Comparison of ENCODE assay signal across 27 mouse cellular contexts in the genomic region with DNA sequence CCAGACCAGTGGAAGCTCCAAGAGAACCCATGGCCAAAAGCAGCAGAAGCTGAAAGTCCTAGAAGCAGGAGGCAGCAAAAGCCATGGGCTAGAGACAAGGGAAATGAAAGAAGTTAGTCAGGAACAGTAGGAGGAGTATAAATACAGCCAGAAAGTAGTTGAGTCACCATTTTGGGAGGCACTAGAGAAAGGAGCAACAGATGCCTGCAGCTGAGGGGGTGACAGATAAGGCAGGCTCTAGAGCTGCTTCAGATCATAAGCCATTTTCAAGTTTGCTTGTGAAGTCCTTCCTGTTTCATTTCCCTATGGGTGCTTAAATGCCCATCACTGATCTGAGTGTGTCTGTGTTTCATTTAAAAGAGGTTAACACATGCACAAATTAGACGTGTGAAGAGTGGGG. TPM values are rescaled to one million over a fixed set of nuclear protein-coding genes. Genes with fewer than 3 reads are reported as not detected.
DNase-seq lines count a peak whose midpoint lies in the region; ATAC-seq and TF ChIP-seq lines count a peak whose summit lies in the region.
"Had no signal": no experiment of that assay in that cellular context is flagged by ENCODE, and none has a peak within 500 bp of the region (broad histone marks: within the 10 kb centered on the region; RNA-seq: fewer than 3 reads in every experiment).

No protein-coding gene starts in this region.

- TF ChIP-seq RAD21 in MEL (IDR thresholded peaks at IDR 0.05; ENCODE audit: low read depth, low read length): no peak

- H3K27me3 ChIP-seq in MEL (ENCODE audit: control insufficient read depth in 1 of 2, insufficient read depth in 2 of 2, low read length in 2 of 2): no peaks in the 10 kb centered on the region
- peaks cover 23% of the 10 kb centered on the region; the same call in 1 of the 2 replicates for H3K27me3 ChIP-seq in midbrain, postnatal 0 days (ENCODE audit: insufficient read depth, low read length)
- H3K27me3 ChIP-seq: heart, embryonic 12.5 days had no signal

- peak in 1 of 2 experiments; percentile 13 for DNase-seq in left cerebral cortex, adult 2 months (ENCODE audit: extremely low spot score in 1 of 2, low spot score in 2 of 2)
- DNase-seq in left cerebral cortex, postnatal 4 days: no peak
- DNase-seq in MEL (ENCODE audit: low read depth, low spot score): peak; percentile 81
- DNase-seq in telencephalon, adult 2 months (ENCODE audit: low read depth, low spot score): peak; percentile 33
- DNase-seq in midbrain, postnatal 0 days (ENCODE audit: low spot score): no peak
- DNase-seq in cerebellum, postnatal 36 days: no peak
- DNase-seq: adrenal gland, postnatal 25 days; cerebellum, adult 2 months; heart, adult 11 months; heart, postnatal 14 days; kidney, adult 2 months; kidney, postnatal 14 days; liver, embryonic 13.5 days; lung, embryonic 14.5 days; lung, postnatal 4 days; spleen, adult 18-20 months; thymus, adult 18-20 months; thymus, postnatal 4 days had no signal

- no peak for TF ChIP-seq CTCF in left cerebral cortex, adult 2 months (IDR thresholded peaks at IDR 0.05)
- TF ChIP-seq CTCF in MEL (IDR thresholded peaks at IDR 0.05 in 2 of 3, conservative IDR thresholded peaks at IDR 0.05 in 1 of 3; ENCODE audit: control insufficient read depth in 1 of 3, insufficient read depth in 1 of 3, low read depth in 2 of 3, low read length in 3 of 3, poor library complexity in 1 of 3, severe bottlenecking in 1 of 3): no peak
- no peak for TF ChIP-seq CTCF in midbrain, postnatal 0 days (IDR thresholded peaks at IDR 0.05)

- intact Hi-C loops in left cerebral cortex, adult 2 months (cut with DNase I): loop anchor here (2.0 to 5.0 kb wide), 2 partner anchors 65 to 79 kb away; no protein-coding TSS in a partner anchor
- intact Hi-C loops in left cerebral cortex, postnatal 4 days (cut with DNase I): no loop called here

- H3K4me3 ChIP-seq in left cerebral cortex, adult 2 months: no peak overlapping the region
- peak overlapping the region; percentile 6; a peak in 1 of 4 replicates for H3K4me3 ChIP-seq in MEL (ENCODE audit: control insufficient read depth in 1 of 2, insufficient read depth in 1 of 2, low read depth in 2 of 2, low read length in 2 of 2)
- no peak overlapping the region for H3K4me3 ChIP-seq in midbrain, postnatal 0 days (ENCODE audit: low read depth, low read length)
- H3K4me3 ChIP-seq: heart, embryonic 12.5 days; hindbrain, embryonic 13.5 days; limb, embryonic 13.5 days; liver, embryonic 13.5 days; midbrain, embryonic 13.5 days; myocyte had no signal

- peak; percentile 89 for ATAC-seq in granulocyte monocyte progenitor cell, adult 5-6 weeks (replicated peaks; ENCODE audit: poor library complexity, severe bottlenecking)
- no peak for ATAC-seq in midbrain, postnatal 0 days (ENCODE audit: low FRiP score)
- ATAC-seq: CD4-positive, CD25-positive, alpha-beta regulatory T cell, adult 4 months; forebrain, embryonic 14.5 days; inflammation-experienced regulatory T-cells, adult 6 months; midbrain, embryonic 13.5 days had no signal

- 55% methylated on average over 1 of the region's 1 CpGs for WGBS in midbrain, postnatal 0 days

- no peak for TF ChIP-seq POLR2A in MEL (IDR thresholded peaks at IDR 0.05; ENCODE audit: control insufficient read depth in 1 of 2, insufficient read depth in 1 of 2, low read depth in 1 of 2, low read length in 2 of 2, poor library complexity in 1 of 2)

- peaks cover 5 to 6% of the 10 kb centered on the region in 2 experiments; a peak in 3 of 4 replicates for H3K36me3 ChIP-seq in MEL (ENCODE audit: control insufficient read depth in 1 of 2, insufficient read depth in 2 of 2, low read length in 2 of 2)
- no peaks in the 10 kb centered on the region for H3K36me3 ChIP-seq in midbrain, postnatal 0 days (ENCODE audit: insufficient read depth, low read length)
- H3K36me3 ChIP-seq: hindbrain, embryonic 13.5 days; limb, embryonic 13.5 days; midbrain, embryonic 13.5 days had no signal

- no peak overlapping the region for H3K4me2 ChIP-seq in midbrain, postnatal 0 days (ENCODE audit: low read depth, low read length, poor library complexity, severe bottlenecking)
- H3K4me2 ChIP-seq: heart, embryonic 12.5 days; hindbrain, embryonic 13.5 days; limb, embryonic 13.5 days; liver, embryonic 13.5 days; lung, embryonic 14.5 days; midbrain, embryonic 13.5 days had no signal

- no peaks in the 10 kb centered on the region for H3K79me2 ChIP-seq in MEL (ENCODE audit: control insufficient read depth, insufficient read depth, low read length, poor library complexity)

- H3K4me1 ChIP-seq in MEL (ENCODE audit: control insufficient read depth in 1 of 2, insufficient read depth in 2 of 2, low read length in 2 of 2): peaks cover 2 to 10% of the 10 kb centered on the region in 2 experiments; a peak in 3 of 4 replicates
- H3K4me1 ChIP-seq in midbrain, postnatal 0 days (ENCODE audit: insufficient read depth, low read length): no peaks in the 10 kb centered on the region
- H3K4me1 ChIP-seq: heart, embryonic 12.5 days; hindbrain, embryonic 13.5 days; limb, embryonic 13.5 days; liver, embryonic 13.5 days; midbrain, embryonic 13.5 days had no signal

- H3K9me3 ChIP-seq in MEL (replicated peaks; ENCODE audit: insufficient read depth, low read length): no peaks in the 10 kb centered on the region
- no peaks in the 10 kb centered on the region for H3K9me3 ChIP-seq in midbrain, postnatal 0 days (ENCODE audit: low read length)
- H3K9me3 ChIP-seq: heart, embryonic 12.5 days; hindbrain, embryonic 13.5 days; limb, embryonic 13.5 days; liver, embryonic 13.5 days; midbrain, embryonic 13.5 days had no signal

- H3K27ac ChIP-seq in left cerebral cortex, adult 2 months: peak overlapping the region; percentile 34; the same call in 1 of the 2 replicates
- peak overlapping the region; percentile 70 for H3K27ac ChIP-seq in MEL (ENCODE audit: control insufficient read depth, low read depth, low read length)
- H3K27ac ChIP-seq in midbrain, postnatal 0 days (ENCODE audit: low read depth, low read length): no peak overlapping the region
- H3K27ac ChIP-seq: hindbrain, embryonic 13.5 days; limb, embryonic 13.5 days; liver, embryonic 13.5 days; midbrain, embryonic 13.5 days had no signal

- peak; percentile 35; a peak in 2 of 4 replicates for TF ChIP-seq EP300 in MEL (IDR thresholded peaks at IDR 0.05; ENCODE audit: low read depth in 1 of 2, low read length in 2 of 2)

- peak overlapping the region; percentile 46; the same call in 1 of the 2 replicates for H3K9ac ChIP-seq in MEL (ENCODE audit: control insufficient read depth, low read depth, low read length, poor library complexity, severe bottlenecking)
- no peak overlapping the region for H3K9ac ChIP-seq in midbrain, postnatal 0 days (replicated peaks; ENCODE audit: low read length, poor library complexity, severe bottlenecking)
- H3K9ac ChIP-seq: heart, embryonic 12.5 days; hindbrain, embryonic 13.5 days; limb, embryonic 13.5 days; liver, embryonic 13.5 days; lung, embryonic 14.5 days; midbrain, embryonic 13.5 days had no signal

TF ChIP-seq in MEL, 35 proteins besides CTCF, POLR2A, EP300 and RAD21 (continues in another document):
- TF ChIP-seq TBP (IDR thresholded peaks at IDR 0.05; ENCODE audit: low read depth, low read length) (no peak), GATA1 (IDR thresholded peaks at IDR 0.05; ENCODE audit: low read depth, low read length) (peak; percentile 73), ELF1 (IDR thresholded peaks at IDR 0.05; ENCODE audit: low read depth, low read length) (peak; percentile 22; the same call in 1 of the 2 replicates), KAT2A (conservative IDR thresholded peaks at IDR 0.05; ENCODE audit: low read depth, low read length) (no peak), ZMIZ1 (IDR thresholded peaks at IDR 0.05; ENCODE audit: low read depth, low read length) (no peak), SMC3 (IDR thresholded peaks at IDR 0.05; ENCODE audit: low read depth, low read length) (no peak), USF1 (IDR thresholded peaks at IDR 0.05; ENCODE audit: low read depth, low read length) (no peak), MAZ (IDR thresholded peaks at IDR 0.05; ENCODE audit: low read depth, low read length) (no peak), JUND (IDR thresholded peaks at IDR 0.05; ENCODE audit: low read depth, low read length) (no peak), ZC3H11A (IDR thresholded peaks at IDR 0.05; ENCODE audit: low read depth, low read length) (no peak), UBTF (IDR thresholded peaks at IDR 0.05; ENCODE audit: borderline replicate concordance, insufficient read depth, low read depth, low read length) (no peak), POLR2AphosphoS5 (IDR thresholded peaks at IDR 0.05; ENCODE audit: borderline replicate concordance, low read depth, low read length) (no peak), NELFE (IDR thresholded peaks at IDR 0.05; ENCODE audit: low read depth, low read length) (no peak), HCFC1 (IDR thresholded peaks at IDR 0.05; ENCODE audit: low read depth, low read length) (no peak), USF2 (IDR thresholded peaks at IDR 0.05; ENCODE audit: borderline replicate concordance in 1 of 2, insufficient read depth in 1 of 2, low read depth in 1 of 2, low read length in 2 of 2) (no peak), TCF12 (IDR thresholded peaks at IDR 0.05; ENCODE audit: low read depth, low read length) (0 out of 2 replicates have a peak, but pooled peaks have one; percentile 10)

RNA-seq across cellular contexts. Expression of a gene that starts 51.6 kb away (rescaled TPM):
- total RNA-seq in left cerebral cortex, adult 2 months (2021): 10 to 100 TPM; 51.9 to 54.4 TPM
- total RNA-seq in left cerebral cortex, postnatal 4 days (2021): 10 to 100 TPM; 57.7 to 69.7 TPM
- 84.7 and 99.8 TPM in 2 replicates for total RNA-seq in MEL (2012; rRNA removed)
- polyA plus RNA-seq in MEL (2012; ENCODE audit: insufficient read depth in 1 of 2, insufficient read length in 2 of 2, low read depth in 1 of 2, low replicate concordance in 2 of 2, missing spikeins in 1 of 2): 100 to 1,000 TPM; 174 to 188 TPM
- total RNA-seq in granulocyte monocyte progenitor cell, adult 5-6 weeks (2014; fragmentation: Nextera tagmentation): 122 and 129 TPM in 2 replicates
- 246 and 271 TPM in 2 replicates for total RNA-seq in granulocyte monocyte progenitor cell, adult 5-6 weeks (2017)
- 30.5 and 34.0 TPM in 2 replicates for total RNA-seq in midbrain, postnatal 0 days (2014; rRNA removed)
- polyA plus RNA-seq in midbrain, postnatal 0 days (2015; fragmentation: Nextera tagmentation; extraction: Ambion mirVana): 48.9 and 51.7 TPM in 2 replicates

RNA-seq across cellular contexts. Expression of a gene that starts 51.7 kb away (rescaled TPM):
- 1 to 10 TPM in 1 of 2 experiments, not detected in 1; 1.3 TPM for total RNA-seq in left cerebral cortex, adult 2 months (2021)
- total RNA-seq in left cerebral cortex, postnatal 4 days (2021): under 1 TPM; 0.24 to 0.76 TPM
- total RNA-seq in MEL (2012; rRNA removed): 5.3 and 7.7 TPM in 2 replicates
- 1 to 10 TPM in 1 of 2 experiments, not detected in 1; 9.8 TPM for polyA plus RNA-seq in MEL (2012; ENCODE audit: insufficient read depth in 1 of 2, insufficient read length in 2 of 2, low read depth in 1 of 2, low replicate concordance in 2 of 2, missing spikeins in 1 of 2)
- total RNA-seq in granulocyte monocyte progenitor cell, adult 5-6 weeks (2014; fragmentation: Nextera tagmentation): 0.64 and 2.5 TPM in 2 replicates
- total RNA-seq in granulocyte monocyte progenitor cell, adult 5-6 weeks (2017): 2.8 and 3.2 TPM in 2 replicates
- 0.33 TPM in 1 of 2 replicates, not detected in the other for total RNA-seq in midbrain, postnatal 0 days (2014; rRNA removed)
- 0.61 and 1.1 TPM in 2 replicates for polyA plus RNA-seq in midbrain, postnatal 0 days (2015; fragmentation: Nextera tagmentation; extraction: Ambion mirVana)

Comparison
In these comparisons a context has a peak if more than half of its experiments do, and no peak if none do; other contexts are left out.
1. DNase-seq: peak in MEL (single experiment) and telencephalon, adult 2 months (single experiment); none in left cerebral cortex, postnatal 4 days (single experiment), midbrain, postnatal 0 days (single experiment) and cerebellum, postnatal 36 days (0 of 2).
2. H3K4me3 ChIP-seq: peak in MEL (2 of 2); none in left cerebral cortex, adult 2 months (single experiment) and midbrain, postnatal 0 days (single experiment).